In genomic region chr7:55841445-55841844, GRCm38 (mm10) we compare ENCODE assay signal across 8 mouse cellular contexts. TPM values are rescaled to one million over a fixed set of nuclear protein-coding genes. Genes with fewer than 3 reads are reported as not detected.
A peak's percentile ranks its signal among the peaks of the same experiment; 100 is the strongest.
DNase-seq lines count a peak whose midpoint lies in the region; ATAC-seq and TF ChIP-seq lines count a peak whose summit lies in the region.

Gene Cyfip1, plus strand, starts transcription at chr7:55841745.

- no peak for TF ChIP-seq POLR2A in heart, adult 2 months (IDR thresholded peaks at IDR 0.05; ENCODE audit: insufficient read depth, low read depth, low read length)

- TF ChIP-seq CTCF in lung, embryonic 14.5 days (IDR thresholded peaks at IDR 0.05; ENCODE audit: low read depth) = no peak
- TF ChIP-seq CTCF in heart, adult 2 months (IDR thresholded peaks at IDR 0.05) = no peak

- no peaks in the 10 kb centered on the region for H3K9me3 ChIP-seq in lung, embryonic 14.5 days (ENCODE audit: low read depth, low read length)
- no peaks in the 10 kb centered on the region for H3K9me3 ChIP-seq in midbrain, embryonic 14.5 days (ENCODE audit: control insufficient read depth, low read length)

- peak within 1 kb of the TSS; percentile 65 for H3K4me2 ChIP-seq in lung, embryonic 14.5 days
- H3K4me2 ChIP-seq in midbrain, embryonic 14.5 days (ENCODE audit: low read length) = peak within 1 kb of the TSS; percentile 64

- intact Hi-C loops in heart, adult 2 months (cut with DNase I) = loop anchor here (5.0 kb wide), 2 partner anchors 36 to 211 kb away; partner anchors contain the start of gene Herc2

- TF ChIP-seq EP300 in heart, adult 2 months (IDR thresholded peaks at IDR 0.05; ENCODE audit: insufficient read depth, low read depth, low read length) = no peak

- peak; percentile 26; the same call in 1 of the 2 replicates for ATAC-seq in lung, embryonic 14.5 days (ENCODE audit: insufficient read depth)
- ATAC-seq in midbrain, embryonic 14.5 days (ENCODE audit: low FRiP score, low TSS enrichment) = peak; percentile 21

- H3K4me3 ChIP-seq in lung, embryonic 14.5 days (ENCODE audit: low read depth, low read length) = peak within 1 kb of the TSS; percentile 87
- H3K4me3 ChIP-seq in brown adipose tissue, adult 24 weeks (ENCODE audit: insufficient read depth, low read depth, low read length) = peak within 1 kb of the TSS; percentile 97
- peak within 1 kb of the TSS; percentile 96 for H3K4me3 ChIP-seq in heart, adult 2 months
- peak within 1 kb of the TSS; percentile 96 for H3K4me3 ChIP-seq in midbrain, embryonic 14.5 days (replicated peaks; ENCODE audit: low read depth, low read length)

- H3K36me3 ChIP-seq in lung, embryonic 14.5 days (ENCODE audit: insufficient read depth) = no peaks in the 10 kb centered on the region
- peaks cover 4% of the 10 kb centered on the region; the same call in 1 of the 2 replicates for H3K36me3 ChIP-seq in heart, adult 2 months (ENCODE audit: control insufficient read depth, insufficient read depth, low read length)
- no peaks in the 10 kb centered on the region for H3K36me3 ChIP-seq in midbrain, embryonic 14.5 days (ENCODE audit: control insufficient read depth, insufficient read depth, low read length)

- H3K9ac ChIP-seq in lung, embryonic 14.5 days = peak within 1 kb of the TSS; percentile 95
- H3K9ac ChIP-seq in heart, adult 2 months (ENCODE audit: low read depth, low read length) = peak within 1 kb of the TSS; percentile 88
- H3K9ac ChIP-seq in midbrain, embryonic 14.5 days (replicated peaks; ENCODE audit: low read length) = peak within 1 kb of the TSS; percentile 96

- H3K27ac ChIP-seq in lung, embryonic 14.5 days (ENCODE audit: low read depth) = peak within 1 kb of the TSS; percentile 98
- H3K27ac ChIP-seq in brown adipose tissue, adult 24 weeks (replicated peaks; ENCODE audit: low read depth, low read length) = peak within 1 kb of the TSS; percentile 90
- peak within 1 kb of the TSS; percentile 89 for H3K27ac ChIP-seq in heart, adult 2 months
- peak within 1 kb of the TSS; percentile 90 for H3K27ac ChIP-seq in midbrain, embryonic 14.5 days (replicated peaks; ENCODE audit: low read depth, low read length)

- no peaks in the 10 kb centered on the region for H3K4me1 ChIP-seq in lung, embryonic 14.5 days (ENCODE audit: insufficient read depth)
- H3K4me1 ChIP-seq in brown adipose tissue, adult 24 weeks (ENCODE audit: control insufficient read depth, insufficient read depth, insufficient read length, low read length) = peaks cover 3% of the 10 kb centered on the region; the same call in 1 of the 2 replicates
- H3K4me1 ChIP-seq in heart, adult 2 months (ENCODE audit: control insufficient read depth, insufficient read depth, low read length) = peaks cover 4% of the 10 kb centered on the region
- H3K4me1 ChIP-seq in midbrain, embryonic 14.5 days (ENCODE audit: control insufficient read depth, insufficient read depth, low read length) = peaks cover 17% of the 10 kb centered on the region

- no peak for DNase-seq in lung, embryonic 14.5 days
- no peak for DNase-seq in lung, postnatal 14 days
- no peak for DNase-seq in heart, adult 2 months
- no peak for DNase-seq in layer of hippocampus, postnatal 14 days (ENCODE audit: low spot score in 2 of 2)
- DNase-seq in midbrain, embryonic 14.5 days = no peak
- DNase-seq in frontal cortex, postnatal 25 days (ENCODE audit: low spot score in 2 of 2) = no peak
- no peak for DNase-seq in retina, embryonic 14.5 days (ENCODE audit: low spot score)

- no peaks in the 10 kb centered on the region for H3K27me3 ChIP-seq in lung, embryonic 14.5 days (ENCODE audit: insufficient read depth, low read length)
- no peaks in the 10 kb centered on the region for H3K27me3 ChIP-seq in heart, adult 2 months (ENCODE audit: control insufficient read depth, insufficient read depth, low read length)
- H3K27me3 ChIP-seq in midbrain, embryonic 14.5 days (ENCODE audit: control insufficient read depth, insufficient read depth, low read length) = no peaks in the 10 kb centered on the region

- peaks cover 5% of the 10 kb centered on the region; the same call in 1 of the 2 replicates for H3K79me2 ChIP-seq in heart, adult 2 months (replicated peaks; ENCODE audit: control insufficient read depth, insufficient read depth, low read length)

- WGBS in lung, embryonic 14.5 days = 45% methylated on average over 7 of the region's 7 CpGs
- WGBS in heart, adult 2 months = 50% methylated on average over 7 of the region's 7 CpGs
- 46% methylated on average over 7 of the region's 7 CpGs for WGBS in midbrain, embryonic 14.5 days

RNA-seq across cellular contexts. Expression of gene Cyfip1, which starts in this region (rescaled TPM):
- 129 and 138 TPM in 2 replicates for polyA plus RNA-seq in lung, embryonic 14.5 days (2014; fragmentation: Nextera tagmentation; extraction: Ambion mirVana)
- 22.5 and 28.6 TPM in 2 replicates for polyA plus RNA-seq in brown adipose tissue, adult 24 weeks (2012; ENCODE audit: insufficient read depth, insufficient read length, missing spikeins)
- 10 to 100 TPM; 33.8 to 36.1 TPM for total RNA-seq in heart, adult 2 months (2021)
- polyA plus RNA-seq in heart, adult 2 months (2012; rRNA removed) = 17.2 and 31.7 TPM in 2 replicates
- total RNA-seq in layer of hippocampus, postnatal 14 days (2021) = 100 to 1,000 TPM; 119 to 121 TPM
- 29.7 and 55.1 TPM in 2 replicates for polyA plus RNA-seq in midbrain, embryonic 14.5 days (2014; fragmentation: Nextera tagmentation; extraction: Ambion mirVana)
